Mouse (Mus musculus) hindlimb bud, embryonic 11.5 days (tissue): Measurements from ENCODE around the gene R3hdm1.

Experiments
- DNase-seq: peaks from one replicate; pipeline ENCODE4 v3.0.0-alpha.2; 2012; ENCODE audit warnings: low read depth, low spot score; ENCODE audit errors: extremely low spot score

R3hdm1 gene

DNA sequence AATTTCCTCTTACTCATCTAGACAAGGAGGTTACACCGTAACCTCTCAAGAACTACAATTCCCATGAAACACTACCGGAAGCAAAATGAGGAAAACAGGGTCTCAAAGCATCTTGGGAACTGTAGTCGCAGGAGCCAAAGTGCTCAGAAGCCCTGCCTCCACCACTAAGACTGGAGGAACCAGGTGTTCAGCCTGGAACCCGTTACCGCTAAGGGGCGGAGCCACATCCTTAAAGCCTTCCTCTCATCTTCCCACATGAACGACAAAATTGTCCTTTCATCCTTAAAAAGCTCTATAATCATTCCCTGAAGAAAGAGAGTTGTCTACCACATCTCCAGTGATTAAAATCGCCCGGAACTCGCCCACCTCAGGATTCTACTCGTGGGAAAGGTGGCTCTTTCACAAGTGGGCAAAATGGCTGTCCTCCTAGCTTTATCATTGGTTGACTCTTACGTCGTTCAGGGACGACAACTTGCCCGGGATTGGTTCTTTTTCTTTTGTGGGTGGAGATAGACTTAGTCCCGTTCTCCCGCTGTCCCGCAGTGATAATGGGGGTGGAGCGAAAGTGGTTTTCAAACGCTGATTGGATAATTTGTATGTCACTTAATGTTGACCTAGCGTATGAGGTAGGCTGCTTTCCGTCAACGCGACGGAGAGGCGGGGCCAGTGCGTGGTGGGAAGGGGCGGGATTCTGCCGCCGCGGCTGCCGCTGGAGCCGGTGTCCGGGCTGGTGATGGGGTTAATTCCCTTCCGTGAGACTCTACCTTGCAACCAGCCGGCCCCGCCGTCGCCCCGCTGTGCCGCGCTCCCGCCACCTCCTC lies at the start of gene R3hdm1, which contains the start of gene Zranb3:
Gene R3hdm1 (plus strand): TSS at position 661 of the 821 bp plus-strand sequence.
Gene Zranb3 (minus strand): TSS at position 407 of the 821 bp plus-strand sequence.
- peak; percentile 100 for DNase-seq

GRCm38 (mm10) chr1:128057269-128057668 lies 45.8 kb upstream of the R3hdm1 start:
- DNase-seq: no peak

- no peak for DNase-seq
These were observed 44.5 kb upstream of the R3hdm1 start for GRCm38 (mm10) chr1:128058625-128059024.

- DNase-seq: no peak
These were observed 42.3 kb upstream of the R3hdm1 start for GRCm38 (mm10) chr1:128060655-128061344.

GRCm38 (mm10) chr1:128061401-128061800 lies 41.7 kb upstream of the R3hdm1 start:
- DNase-seq: no peak

GRCm38 (mm10) chr1:128062167-128062566 lies 40.9 kb upstream of the R3hdm1 start:
- DNase-seq: no peak

GRCm38 (mm10) chr1:128064716-128065115 lies 38.4 kb upstream of the R3hdm1 start:
- DNase-seq: no peak

GRCm38 (mm10) chr1:128068945-128069397 lies 34.1 kb upstream of the R3hdm1 start:
- DNase-seq: no peak

DNA sequence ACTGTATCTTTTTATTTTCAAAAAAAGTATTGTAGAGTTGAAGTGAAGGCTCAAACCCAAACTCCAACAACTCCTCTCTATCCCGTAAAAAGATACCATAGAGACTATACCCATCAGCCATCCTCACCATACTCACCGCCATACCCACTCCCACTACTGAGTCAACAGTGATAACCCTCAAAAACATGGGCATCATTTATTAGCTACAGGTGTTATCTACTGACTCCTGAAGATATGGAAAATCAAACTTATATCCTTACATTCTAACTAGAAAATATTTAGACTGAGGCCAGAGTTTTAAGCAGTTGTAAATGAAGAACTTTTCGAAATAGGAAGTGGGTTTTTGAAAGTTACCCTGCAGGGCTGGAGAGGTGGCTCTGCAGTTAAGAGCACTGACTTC lies 33.1 kb upstream of the R3hdm1 start:
- no peak for DNase-seq

DNA sequence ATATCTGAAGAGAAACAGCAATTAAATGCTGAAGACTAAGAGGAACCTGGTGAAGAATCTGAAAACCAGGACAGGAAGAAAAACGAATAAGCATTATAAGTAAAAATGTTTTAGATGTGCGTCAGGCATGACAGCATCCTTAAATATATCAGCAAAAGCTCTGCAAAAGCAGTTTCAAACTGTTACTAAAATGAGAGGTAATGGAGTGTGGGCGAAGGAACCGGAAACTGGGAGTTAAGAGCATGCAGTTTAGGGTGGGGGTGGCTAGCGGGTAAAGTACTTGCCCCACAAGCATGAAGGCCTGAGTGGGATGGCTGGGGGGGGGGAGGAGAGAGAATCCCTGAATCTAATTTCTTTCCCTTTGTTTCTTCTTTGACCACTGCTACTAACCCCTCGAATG lies 30.1 kb upstream of the R3hdm1 start:
- no peak for DNase-seq

- DNase-seq: no peak
These were observed 26.2 kb upstream of the R3hdm1 start for GRCm38 (mm10) chr1:128076791-128077479.

- no peak for DNase-seq
These were observed 25.3 kb upstream of the R3hdm1 start for GRCm38 (mm10) chr1:128077788-128078187.

DNA sequence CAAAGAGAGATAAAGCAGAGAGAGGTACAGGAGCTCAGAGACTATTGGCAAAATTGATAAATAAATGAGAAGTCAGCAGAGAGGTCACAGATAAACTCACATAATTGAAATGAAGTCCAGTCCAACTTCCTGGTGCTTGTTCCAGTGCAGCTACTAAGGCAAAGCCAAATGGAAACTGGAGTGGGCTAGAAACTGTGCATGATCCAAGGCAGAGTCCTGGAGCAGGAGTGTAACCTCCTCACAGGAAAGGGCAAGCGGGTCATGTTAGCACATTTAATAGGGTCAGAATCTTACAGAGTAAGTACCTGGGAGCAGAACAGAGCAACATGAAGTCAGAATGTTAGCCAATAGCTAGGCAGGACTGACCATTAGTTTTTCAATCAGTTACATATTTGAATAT lies 24.5 kb upstream of the R3hdm1 start:
- DNase-seq: no peak

DNA sequence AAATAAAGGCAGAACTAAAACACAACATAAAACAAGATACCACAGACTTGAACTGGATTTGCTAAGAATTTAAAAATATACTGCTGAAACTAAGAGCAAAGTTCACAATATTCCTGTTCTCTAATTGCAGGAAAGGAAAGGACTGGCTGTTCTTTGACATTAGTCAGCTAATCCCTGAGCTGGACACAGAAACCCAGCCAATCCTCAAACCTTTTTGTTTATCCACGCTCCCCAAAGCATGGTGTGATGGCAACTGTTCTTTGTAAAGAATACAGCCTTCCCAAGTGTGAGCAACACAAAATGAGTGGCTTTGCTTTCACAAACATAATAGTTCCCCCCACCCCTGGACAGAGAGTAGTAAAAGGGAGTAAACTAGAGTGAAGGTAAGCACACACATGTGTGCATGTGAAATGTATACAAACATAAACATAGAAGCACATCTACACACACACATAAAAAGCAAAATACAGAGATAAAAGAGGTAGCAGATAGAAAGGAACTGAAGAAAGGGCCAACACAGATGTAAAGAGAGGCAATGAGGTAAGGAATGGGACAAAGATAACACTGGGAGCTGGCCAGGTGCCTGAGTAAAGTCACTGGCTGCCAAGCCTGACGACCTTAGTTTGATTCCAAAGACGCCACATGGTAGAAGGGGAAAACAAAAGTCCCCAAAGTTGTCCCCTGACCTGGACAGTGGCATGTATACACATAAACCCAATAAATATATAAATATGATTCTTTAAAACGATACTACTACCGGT lies 22.0 kb upstream of the R3hdm1 start:
- no peak for DNase-seq

- DNase-seq: no peak
These were observed 21.2 kb upstream of the R3hdm1 start for GRCm38 (mm10) chr1:128081873-128082272.

GRCm38 (mm10) chr1:128082800-128083199 lies 20.3 kb upstream of the R3hdm1 start:
- DNase-seq: no peak

GRCm38 (mm10) chr1:128094686-128095085 lies 8.4 kb upstream of the R3hdm1 start:
- no peak for DNase-seq

GRCm38 (mm10) chr1:128098309-128098708 lies 4.8 kb upstream of the R3hdm1 start:
- no peak for DNase-seq

DNA sequence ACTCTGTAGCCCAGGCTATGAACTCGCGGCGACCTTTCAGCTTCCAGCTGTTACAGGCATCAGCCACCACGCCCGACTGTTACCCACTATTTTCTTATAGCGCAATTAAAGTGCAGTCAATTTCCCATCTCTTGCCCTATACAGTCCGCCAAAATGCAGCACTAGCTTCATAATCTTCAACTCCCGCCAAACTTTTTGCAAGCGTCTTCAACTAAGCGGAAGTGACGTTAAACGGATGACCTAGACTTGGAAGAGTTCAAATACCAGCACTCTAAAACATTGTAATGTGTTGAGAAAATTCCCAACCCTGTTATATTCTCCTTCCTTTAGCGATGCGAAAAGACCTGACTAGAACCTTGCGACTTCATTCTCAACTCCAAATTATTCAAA lies 855 bp upstream of the R3hdm1 start:
- DNase-seq: no peak

DNA sequence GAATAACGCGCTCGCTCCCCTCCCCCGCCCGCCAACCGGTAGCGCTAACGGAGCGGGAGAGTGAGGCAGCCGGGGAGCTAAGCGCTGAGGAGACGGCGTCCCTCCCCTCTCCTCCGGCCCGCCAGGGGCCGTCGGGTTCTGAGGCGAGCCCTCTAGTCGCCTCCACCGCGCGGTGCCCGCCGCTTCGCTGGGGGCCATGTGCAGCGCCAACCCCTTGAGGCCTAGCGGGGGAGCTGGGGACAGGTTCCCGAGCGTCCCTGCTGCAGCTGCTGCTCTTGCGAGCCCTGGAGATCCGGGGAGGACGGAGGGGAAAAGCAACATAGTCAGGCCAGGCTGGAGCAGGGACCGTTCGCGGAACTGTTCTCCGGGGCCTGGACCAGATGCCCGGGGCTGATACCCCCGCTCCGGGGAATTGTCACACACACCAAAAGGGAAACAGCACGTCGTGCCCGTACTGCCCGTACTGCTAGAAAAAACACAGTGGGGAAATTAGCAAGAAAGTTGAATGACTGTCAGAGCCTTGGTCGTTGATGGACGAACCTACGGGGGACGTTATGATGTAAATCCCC lies 503 bp downstream of the R3hdm1 start:
- DNase-seq: no peak
